Mouse (Mus musculus) lung, postnatal 4 days (tissue): ENCODE results near the gene Gm45717.

ENCODE experiments used
- DNase-seq, 2 experiments: peaks; one replicate each; pipeline ENCODE4 v3.0.0; 2021

The Gm45717 gene

DNA sequence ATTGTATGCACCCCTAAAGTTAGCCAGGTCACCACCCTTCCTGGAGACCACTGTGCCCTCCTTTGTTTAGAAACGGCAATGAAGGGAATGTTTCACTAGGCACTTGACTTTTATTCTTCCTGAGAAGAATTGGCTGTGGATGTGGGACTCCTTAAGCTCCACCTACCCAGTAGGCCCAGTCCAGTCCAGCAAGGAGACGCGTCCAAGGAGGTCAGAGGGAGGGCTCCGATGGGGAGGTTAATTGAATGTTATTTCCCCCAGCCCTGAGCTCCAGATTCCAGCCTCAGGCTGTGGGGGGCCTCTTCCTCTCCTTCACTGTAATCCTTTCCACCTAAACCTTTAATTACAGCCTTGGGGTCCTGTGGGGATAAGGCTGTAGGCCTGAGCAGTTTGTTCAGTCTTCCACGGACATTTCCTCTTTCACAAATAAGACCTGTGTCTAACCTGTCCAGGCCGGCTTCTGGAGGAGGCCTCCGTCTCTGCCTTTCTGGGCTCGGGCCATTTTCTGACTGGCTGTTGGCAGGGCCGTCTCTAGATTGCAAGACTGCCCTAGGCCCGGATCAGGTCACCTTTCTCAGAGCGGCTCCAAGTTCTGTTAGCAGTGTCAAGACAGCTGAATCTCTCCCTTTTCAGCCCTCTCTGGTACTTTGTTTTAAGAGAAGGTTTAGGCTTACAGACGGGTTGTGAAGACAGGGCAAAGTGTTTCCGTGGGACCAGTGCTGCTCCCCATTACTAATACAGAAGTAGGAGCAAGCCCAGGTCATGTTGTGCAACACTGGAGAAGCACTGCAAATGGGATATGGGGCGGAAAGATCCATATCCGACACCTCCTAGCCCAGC, 53.5 kb downstream of the Gm45717 start:
- no peak for DNase-seq

DNA sequence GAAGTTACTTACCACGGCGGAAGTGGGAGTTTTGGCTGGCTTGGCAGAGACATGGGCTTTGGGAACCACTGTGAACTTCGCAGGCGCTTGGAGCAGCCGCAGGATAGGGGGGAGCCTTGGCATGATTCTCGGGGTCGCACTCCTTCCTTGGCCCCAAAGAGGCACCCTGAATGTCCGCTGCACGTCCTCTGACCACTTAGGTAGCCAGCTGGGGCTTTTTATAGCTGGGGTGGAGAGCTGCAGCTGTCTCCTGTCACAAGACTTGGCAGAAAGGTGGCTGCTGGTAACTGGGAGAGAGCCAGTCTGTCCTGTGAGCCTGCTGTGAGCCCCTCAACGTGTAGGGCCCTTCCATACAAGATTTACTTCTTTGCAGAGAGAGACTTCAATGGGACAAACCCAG, 55.5 kb downstream of the Gm45717 start, which contains the start of gene Cox8b:
Gene Cox8b (minus strand): TSS at position 227 of the 400 bp plus-strand sequence.
- peak in 1 of 2 experiments; percentile 42 for DNase-seq
